Mouse (Mus musculus): ENCODE results near the gene Tbc1d22a.
A peak's percentile ranks its signal among the peaks of the same experiment; 100 is the strongest.

Tbc1d22a gene

DNA sequence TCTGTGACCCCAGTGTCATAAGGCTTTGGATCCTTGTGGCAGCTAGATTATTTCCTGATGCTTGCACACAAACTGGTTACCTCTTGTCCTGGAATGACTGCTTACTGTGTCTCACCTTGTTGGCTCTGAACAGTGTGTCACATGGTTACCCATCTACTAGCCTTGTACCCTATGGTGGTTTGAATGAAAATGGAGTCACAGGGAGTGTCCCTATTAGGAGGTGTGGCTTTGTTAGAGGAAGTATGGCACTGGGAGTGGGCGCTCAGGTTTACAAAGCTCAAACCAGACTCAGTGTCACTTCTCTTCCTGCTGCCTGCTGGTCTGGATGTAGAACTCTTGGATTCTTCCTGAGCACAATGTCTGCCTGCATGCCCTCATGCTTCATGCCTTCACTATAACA lies 69.0 kb downstream of the Tbc1d22a start:
- DNase-seq, result no peak

- DNase-seq, result no peak
Measured at GRCm38 (mm10) chr15:86285296-86285695, 71.0 kb downstream of the Tbc1d22a start.

DNA sequence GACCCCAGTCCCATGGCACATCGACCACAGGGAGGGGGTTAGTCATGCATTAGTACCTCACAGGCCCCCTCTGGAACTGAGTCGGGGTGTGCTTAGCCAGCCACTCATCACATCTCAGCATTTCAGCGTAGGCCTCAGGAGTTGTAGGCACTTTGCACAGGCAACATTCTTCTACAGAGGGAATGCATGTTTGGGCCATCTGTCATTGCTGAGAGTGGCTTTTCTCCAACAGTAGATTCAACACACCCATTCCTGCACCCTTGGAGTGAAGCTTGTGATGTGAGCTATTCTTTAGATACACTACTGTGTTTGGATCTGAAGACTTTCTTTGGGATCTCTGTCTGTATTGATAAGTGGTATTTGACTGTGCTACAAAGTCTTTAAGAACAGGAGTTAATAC lies 75.8 kb downstream of the Tbc1d22a start:
- no peak for DNase-seq

GRCm38 (mm10) chr15:86292288-86292687 lies 78.0 kb downstream of the Tbc1d22a start:
- no peak for DNase-seq

DNA sequence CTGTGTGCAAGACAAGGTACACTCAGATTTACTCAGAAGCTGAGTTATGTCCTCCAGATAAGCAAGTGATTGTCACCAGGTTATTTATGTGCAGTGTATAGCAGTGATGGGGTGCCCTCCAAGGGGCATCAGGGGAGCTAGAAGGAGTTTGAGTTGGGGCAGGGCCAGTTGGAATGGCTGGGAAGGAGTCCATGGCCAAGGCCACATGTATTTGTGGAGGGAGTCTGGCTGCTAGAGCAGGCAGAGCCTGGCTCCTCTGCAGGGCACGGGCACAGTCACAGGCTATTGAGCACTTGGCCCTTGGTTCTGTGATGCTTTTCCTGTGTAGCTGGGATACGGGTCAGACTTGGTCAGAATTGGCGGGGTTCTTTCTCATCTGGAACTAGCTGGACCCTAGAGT lies 80.2 kb downstream of the Tbc1d22a start:
- DNase-seq, result no peak

- DNase-seq, result no peak
Measured at GRCm38 (mm10) chr15:86295722-86296288, 81.5 kb downstream of the Tbc1d22a start.

- DNase-seq, result no peak
Measured at GRCm38 (mm10) chr15:86297281-86297680, 83.0 kb downstream of the Tbc1d22a start.

DNA sequence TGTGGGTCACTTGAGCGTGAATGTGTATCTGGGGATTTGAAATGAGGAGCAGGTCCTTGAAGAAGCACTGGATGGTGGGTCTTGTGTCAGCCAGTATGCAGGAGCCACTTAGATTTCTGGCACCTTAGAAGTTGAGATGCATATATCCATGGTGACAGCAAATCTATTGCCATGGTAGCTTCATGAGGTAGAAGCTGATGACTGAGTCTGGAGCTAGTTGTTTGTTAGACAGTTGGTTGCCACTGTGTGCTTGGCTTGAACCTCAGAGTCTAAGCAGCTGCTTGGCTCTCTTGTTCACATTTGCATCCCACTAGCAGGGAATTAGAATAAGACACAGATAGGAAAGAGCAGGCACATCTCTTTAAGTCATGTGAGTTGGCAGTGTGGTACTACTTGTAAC lies 89.6 kb downstream of the Tbc1d22a start:
- no peak for DNase-seq

DNA sequence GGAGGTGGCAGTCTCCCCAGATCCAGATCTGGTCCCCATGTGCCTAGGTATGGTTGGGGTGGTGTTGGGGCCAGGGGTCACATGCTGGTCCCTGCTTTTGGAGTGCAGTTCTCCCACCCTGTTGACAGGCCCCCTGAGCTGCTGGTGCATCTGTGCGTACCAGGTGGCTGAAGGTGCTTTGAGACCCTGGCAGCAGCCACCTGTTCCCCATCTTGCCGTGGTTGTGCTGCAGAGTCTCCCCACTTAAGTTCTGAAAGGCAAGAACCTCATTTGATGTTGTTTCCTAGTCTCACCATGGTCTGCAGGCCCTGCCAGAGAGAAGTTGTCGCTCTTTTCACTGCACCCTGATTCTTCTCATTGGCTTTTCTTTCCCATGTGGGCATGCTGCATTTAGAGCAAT lies 90.6 kb downstream of the Tbc1d22a start:
- peak; percentile 68 to 82 for DNase-seq

GRCm38 (mm10) chr15:86305290-86305689 lies 91.0 kb downstream of the Tbc1d22a start:
- DNase-seq, result peak in 1 of 2 experiments; percentile 30

DNA sequence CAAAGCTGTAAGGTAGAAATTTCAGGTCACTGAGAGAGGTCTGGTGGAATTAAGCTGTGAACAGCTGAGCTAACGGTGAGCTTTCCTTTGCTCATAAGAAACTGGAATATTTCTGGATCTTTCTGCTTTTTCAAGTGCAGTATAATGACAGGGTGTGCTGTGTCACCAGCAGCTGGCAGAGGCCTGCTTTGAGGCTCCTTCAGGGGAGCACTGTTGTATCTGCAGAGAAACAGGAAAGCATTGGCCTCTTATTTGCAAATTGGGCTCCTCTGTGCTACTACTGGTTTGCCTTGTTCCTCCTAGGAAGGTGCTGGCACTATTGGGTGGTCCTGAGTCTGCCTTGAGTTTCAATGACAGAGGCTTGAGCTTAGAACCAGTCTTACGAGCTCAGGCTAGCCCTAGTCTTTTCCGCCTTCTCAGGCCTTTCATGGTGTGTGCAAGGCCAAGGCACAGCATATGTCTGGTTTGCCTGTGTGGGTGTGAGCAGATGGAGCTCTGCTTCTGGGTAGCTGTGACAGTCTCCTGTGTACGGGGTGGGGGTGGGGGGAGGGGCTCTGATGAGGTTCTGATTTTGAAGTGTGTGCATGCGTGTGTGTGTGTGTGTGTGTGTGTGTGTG lies 95.1 kb downstream of the Tbc1d22a start:
- DNase-seq, result peak; percentile 29 to 44

DNA sequence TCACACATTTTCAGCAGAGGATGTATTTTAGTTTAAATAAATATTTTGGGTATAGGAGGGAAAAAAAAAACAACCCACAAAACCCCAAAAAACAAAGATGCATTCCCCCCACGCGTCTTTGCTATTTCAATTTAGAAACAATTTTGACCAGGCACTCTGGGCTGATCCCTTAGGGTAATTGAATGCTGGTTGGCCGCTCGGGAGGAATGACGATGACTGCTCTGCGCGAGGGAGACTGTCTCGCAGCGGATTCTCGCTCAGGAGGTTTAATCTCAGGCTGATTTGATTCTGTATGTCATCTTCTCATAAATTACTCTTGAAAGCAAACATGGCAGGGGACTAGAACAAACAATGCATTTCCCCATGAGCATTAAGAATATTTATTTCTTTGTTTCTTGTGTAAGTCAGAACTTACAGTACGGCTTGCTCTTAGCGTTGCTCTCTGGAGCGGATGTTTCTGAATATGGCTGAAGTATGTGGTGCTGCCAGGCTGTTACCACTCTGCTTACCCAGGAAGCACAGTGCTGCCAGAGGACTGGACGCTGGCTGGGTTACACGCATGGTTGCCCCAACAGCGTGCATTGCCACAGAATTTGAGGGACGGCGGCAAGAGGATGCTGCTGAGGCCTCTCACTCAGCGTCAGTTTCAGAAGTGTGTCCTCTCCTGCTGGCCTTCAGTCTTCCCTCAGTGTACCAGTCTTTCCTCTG lies 106.7 kb downstream of the Tbc1d22a start:
- no peak for DNase-seq

GRCm38 (mm10) chr15:86326341-86326740 lies 112.1 kb downstream of the Tbc1d22a start:
- no peak for DNase-seq

- DNase-seq, result no peak
Measured at GRCm38 (mm10) chr15:86329911-86330310, 115.7 kb downstream of the Tbc1d22a start.

DNA sequence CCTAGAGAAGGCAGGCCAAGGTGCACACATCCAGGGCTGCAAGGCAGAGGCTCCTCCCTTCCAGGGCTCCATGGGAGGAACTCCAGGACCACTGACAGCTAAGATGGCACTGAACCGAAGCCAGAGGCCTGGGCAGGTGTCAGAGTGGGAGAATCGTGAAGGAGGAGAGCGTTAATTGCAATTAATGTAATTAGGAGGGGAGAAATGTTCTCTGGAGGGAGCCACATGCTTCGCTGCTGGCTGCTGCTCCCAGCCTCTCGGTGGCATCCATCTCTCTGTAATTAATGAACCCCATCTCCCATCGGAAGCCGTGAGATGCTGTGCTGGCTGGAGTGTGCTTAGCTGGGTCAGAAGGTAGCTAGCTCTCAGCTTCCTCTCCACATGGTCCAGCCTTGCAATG lies 116.2 kb downstream of the Tbc1d22a start:
- no peak for DNase-seq

- DNase-seq, result peak; percentile 48 to 52
Measured at GRCm38 (mm10) chr15:86331501-86332245, 117.4 kb downstream of the Tbc1d22a start.

DNA sequence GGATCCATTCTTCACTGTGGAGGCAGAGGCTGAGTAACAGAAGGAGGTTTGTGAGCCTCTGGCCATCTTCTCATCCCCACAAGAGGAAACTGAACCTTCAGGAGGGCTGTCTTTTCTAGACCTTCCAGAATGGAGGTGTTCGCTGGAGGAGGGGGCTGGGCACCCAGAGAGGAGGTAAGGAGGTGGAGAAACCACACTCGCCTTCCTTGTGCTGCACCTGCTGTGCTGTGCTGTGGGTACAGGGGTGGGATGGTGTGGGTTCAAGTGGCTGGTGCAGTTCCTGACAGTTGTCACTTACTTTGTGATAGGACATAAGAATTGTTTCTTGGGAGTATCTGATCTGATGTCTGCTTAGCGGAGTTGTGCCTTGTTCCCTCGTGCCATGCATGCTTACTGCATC lies 118.9 kb downstream of the Tbc1d22a start:
- DNase-seq, result peak; percentile 80 to 90

GRCm38 (mm10) chr15:86333606-86334005 lies 119.3 kb downstream of the Tbc1d22a start:
- peak; percentile 65 to 79 for DNase-seq

DNA sequence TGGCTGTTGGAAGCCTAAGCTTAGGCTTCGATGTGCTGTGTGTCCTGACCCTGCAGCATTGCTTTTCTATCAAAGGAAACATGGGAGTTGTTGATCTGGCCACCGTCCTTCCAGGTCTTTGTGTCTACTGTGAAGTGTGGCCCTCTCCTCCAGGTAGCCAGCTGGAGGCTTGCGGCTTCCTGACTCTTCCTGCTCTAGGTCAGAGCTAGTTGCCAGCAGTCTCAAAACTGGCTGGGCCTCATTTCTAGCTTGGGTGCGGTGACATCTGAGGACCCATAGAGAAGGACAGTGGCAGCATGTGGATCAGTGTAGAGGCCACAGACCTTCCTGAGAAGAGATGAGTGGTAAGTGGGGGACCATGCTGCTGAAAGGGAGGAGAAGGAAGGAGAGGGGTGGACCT lies 120.0 kb downstream of the Tbc1d22a start:
- peak; percentile 48 to 55 for DNase-seq

- DNase-seq, result peak; percentile 80 to 91
Measured at GRCm38 (mm10) chr15:86334745-86335144, 120.5 kb downstream of the Tbc1d22a start.

DNA sequence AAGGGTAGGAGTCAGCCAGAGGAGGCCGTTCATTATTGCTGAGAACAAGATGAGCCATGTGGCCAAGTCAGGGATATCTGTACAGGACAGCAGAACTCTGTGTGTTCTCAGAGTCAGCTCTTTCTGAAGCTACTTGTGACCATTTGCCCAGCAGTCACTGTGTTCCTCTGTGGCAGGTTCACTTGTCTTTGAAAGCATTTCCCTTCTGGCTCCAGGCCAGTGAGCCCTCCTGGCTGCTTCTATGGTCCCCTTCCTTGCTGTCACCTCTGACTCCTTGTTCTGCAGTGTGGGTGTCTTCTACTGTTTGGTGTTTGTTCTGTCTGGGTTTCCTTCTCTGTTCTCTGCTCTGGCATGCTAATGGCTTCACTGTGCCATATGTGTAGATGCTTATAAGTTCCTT lies 121.5 kb downstream of the Tbc1d22a start:
- peak; percentile 51 to 57 for DNase-seq

DNA sequence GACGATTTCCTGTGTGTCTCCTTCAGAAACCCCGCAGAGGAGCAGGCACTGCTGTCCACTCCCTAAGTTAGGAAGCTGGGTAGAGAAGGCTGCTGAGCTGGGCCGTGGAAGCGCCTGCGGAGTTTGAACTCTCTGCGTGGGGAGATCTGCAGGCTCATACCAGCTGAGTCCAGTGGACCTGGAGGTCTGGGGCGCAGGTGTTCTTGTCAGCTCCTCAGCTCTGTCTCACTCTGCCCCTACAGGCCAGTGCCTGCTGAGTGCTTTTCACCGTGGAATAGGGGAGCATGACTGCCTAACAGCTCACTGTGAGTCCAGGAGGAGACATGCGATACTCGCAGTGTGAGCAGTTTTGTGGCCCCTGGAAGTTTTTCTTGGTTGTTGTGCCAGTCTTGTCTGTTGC lies 123.5 kb downstream of the Tbc1d22a start:
- peak; percentile 75 to 80 for DNase-seq

DNA sequence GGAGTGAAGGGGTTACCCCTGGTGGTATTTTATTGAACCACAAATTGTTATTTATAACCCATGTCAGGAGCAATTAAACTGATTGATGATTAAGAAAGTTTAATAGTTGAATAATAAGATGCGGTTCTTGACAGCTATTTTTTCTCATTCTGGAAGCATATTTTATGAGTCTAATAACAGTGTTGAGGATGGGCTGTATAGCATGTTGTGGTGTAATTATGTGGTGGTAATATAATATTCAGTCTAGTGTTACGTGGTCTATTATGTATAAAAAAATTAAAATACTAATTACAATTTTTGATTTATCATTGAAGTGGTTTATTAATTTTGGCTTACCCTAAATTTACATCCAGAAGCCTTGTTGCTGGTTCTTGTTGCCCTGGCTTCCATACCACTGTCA lies 125.5 kb downstream of the Tbc1d22a start:
- no peak for DNase-seq

DNA sequence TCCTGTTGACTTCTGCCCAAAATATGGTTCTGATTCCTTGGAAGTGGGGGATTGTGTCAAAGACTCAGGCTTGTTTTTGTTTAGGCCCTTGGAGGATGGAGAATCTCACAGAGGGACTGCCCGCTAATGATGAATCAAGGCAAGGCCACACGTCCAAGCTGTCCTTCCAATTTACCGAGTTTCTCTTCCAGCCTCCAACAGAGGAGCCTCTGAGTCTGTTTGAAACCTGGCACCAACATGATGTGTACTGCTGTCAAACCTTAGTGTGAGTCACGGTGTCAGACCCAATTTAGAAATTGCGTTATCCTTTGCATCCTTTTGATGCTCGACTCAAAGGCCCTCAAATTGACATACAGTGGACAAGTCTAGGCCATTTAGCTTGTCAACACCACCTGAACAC lies 126.5 kb downstream of the Tbc1d22a start:
- DNase-seq, result no peak

Data from thymus, postnatal 36 days (tissue).